ENCODE assay signal across 28 mouse cellular contexts in genomic region chr10:106896351-106896750, GRCm38 (mm10).
A peak's percentile ranks its signal among the peaks of the same experiment; 100 is the strongest.
DNase-seq lines count a peak whose midpoint lies in the region; ATAC-seq and TF ChIP-seq lines count a peak whose summit lies in the region.
"Had no signal": no experiment of that assay in that cellular context is flagged by ENCODE, and none has a peak within 500 bp of the region (broad histone marks: within the 10 kb centered on the region; RNA-seq: fewer than 3 reads in every experiment).

No protein-coding gene starts in this region.

- no peak overlapping the region for H3K27ac ChIP-seq in forebrain, embryonic 11.5 days (ENCODE audit: low read depth, low read length)
- H3K27ac ChIP-seq in forebrain, postnatal 0 days (ENCODE audit: low read depth, low read length): no peak overlapping the region
- H3K27ac ChIP-seq in hindbrain, embryonic 12.5 days: no peak overlapping the region
- no peak overlapping the region for H3K27ac ChIP-seq in hindbrain, embryonic 13.5 days
- H3K27ac ChIP-seq in cerebellum, adult 2 months (ENCODE audit: insufficient read depth, low read length): no peak overlapping the region
- H3K27ac ChIP-seq: heart, embryonic 15.5 days; intestine, embryonic 15.5 days; kidney, postnatal 0 days; limb, embryonic 13.5 days; lung, embryonic 15.5 days; neural tube, embryonic 13.5 days; stomach, postnatal 0 days had no signal

- H3K36me3 ChIP-seq in forebrain, embryonic 11.5 days (ENCODE audit: control insufficient read depth, insufficient read depth, low read length): no peaks in the 10 kb centered on the region
- H3K36me3 ChIP-seq in forebrain, postnatal 0 days (ENCODE audit: insufficient read depth): no peaks in the 10 kb centered on the region
- H3K36me3 ChIP-seq in hindbrain, embryonic 12.5 days: no peaks in the 10 kb centered on the region
- peaks cover 4% of the 10 kb centered on the region; the same call in 1 of the 2 replicates for H3K36me3 ChIP-seq in hindbrain, embryonic 13.5 days
- H3K36me3 ChIP-seq: heart, embryonic 15.5 days; intestine, embryonic 15.5 days; limb, embryonic 13.5 days; lung, embryonic 15.5 days; neural tube, embryonic 13.5 days had no signal

- no peaks in the 10 kb centered on the region for H3K4me1 ChIP-seq in forebrain, embryonic 11.5 days (replicated peaks; ENCODE audit: control insufficient read depth, insufficient read depth, low read length)
- H3K4me1 ChIP-seq in forebrain, postnatal 0 days (ENCODE audit: insufficient read depth): no peaks in the 10 kb centered on the region
- peaks cover 3% of the 10 kb centered on the region; the same call in 1 of the 2 replicates for H3K4me1 ChIP-seq in hindbrain, embryonic 12.5 days
- no peaks in the 10 kb centered on the region for H3K4me1 ChIP-seq in hindbrain, embryonic 13.5 days (replicated peaks)
- no peaks in the 10 kb centered on the region for H3K4me1 ChIP-seq in cerebellum, adult 2 months (ENCODE audit: control insufficient read depth, insufficient read depth, low read length)
- H3K4me1 ChIP-seq: heart, embryonic 15.5 days; intestine, embryonic 15.5 days; limb, embryonic 13.5 days; lung, embryonic 15.5 days; neural tube, embryonic 13.5 days had no signal

- TF ChIP-seq CTCF in forebrain, postnatal 0 days (IDR thresholded peaks at IDR 0.05; ENCODE audit: low read depth): no peak
- no peak for TF ChIP-seq CTCF in cerebellum, adult 2 months (IDR thresholded peaks at IDR 0.05; ENCODE audit: borderline replicate concordance, insufficient read depth, low read depth, low read length)

- no peak overlapping the region for H3K4me3 ChIP-seq in forebrain, embryonic 11.5 days (ENCODE audit: low read depth, low read length)
- no peak overlapping the region for H3K4me3 ChIP-seq in forebrain, postnatal 0 days (ENCODE audit: low read depth, low read length)
- no peak overlapping the region for H3K4me3 ChIP-seq in hindbrain, embryonic 12.5 days
- H3K4me3 ChIP-seq in hindbrain, embryonic 13.5 days: no peak overlapping the region
- no peak overlapping the region for H3K4me3 ChIP-seq in cerebellum, adult 2 months (replicated peaks; ENCODE audit: insufficient read depth, low read depth, low read length)
- H3K4me3 ChIP-seq: heart, embryonic 15.5 days; intestine, embryonic 15.5 days; limb, embryonic 13.5 days; lung, embryonic 15.5 days; myocyte; neural tube, embryonic 13.5 days had no signal

- H3K4me2 ChIP-seq in forebrain, embryonic 11.5 days (ENCODE audit: low read depth, low read length, severe bottlenecking): no peak overlapping the region
- no peak overlapping the region for H3K4me2 ChIP-seq in forebrain, postnatal 0 days (ENCODE audit: low read depth)
- H3K4me2 ChIP-seq in hindbrain, embryonic 12.5 days (replicated peaks): 0 out of 2 replicates have a peak overlapping the region, but pooled peaks have one; percentile 11
- H3K4me2 ChIP-seq in hindbrain, embryonic 13.5 days: no peak overlapping the region
- H3K4me2 ChIP-seq: heart, embryonic 15.5 days; intestine, embryonic 15.5 days; limb, embryonic 13.5 days; liver, embryonic 11.5 days; lung, embryonic 15.5 days; neural tube, embryonic 13.5 days had no signal

- no peak overlapping the region for H3K9ac ChIP-seq in forebrain, embryonic 11.5 days (ENCODE audit: low read length)
- H3K9ac ChIP-seq in forebrain, postnatal 0 days: no peak overlapping the region
- H3K9ac ChIP-seq in hindbrain, embryonic 12.5 days: no peak overlapping the region
- no peak overlapping the region for H3K9ac ChIP-seq in hindbrain, embryonic 13.5 days
- H3K9ac ChIP-seq: heart, embryonic 15.5 days; intestine, embryonic 15.5 days; limb, embryonic 13.5 days; lung, embryonic 15.5 days; neural tube, embryonic 13.5 days had no signal

- whole genome bisulfite sequencing in forebrain, embryonic 11.5 days: 43% methylated on average over 13 of the region's 13 CpGs
- WGBS in forebrain, postnatal 0 days: 48% methylated on average over 13 of the region's 13 CpGs
- 38% methylated on average over 13 of the region's 13 CpGs for WGBS in hindbrain, embryonic 12.5 days
- 34% methylated on average over 13 of the region's 13 CpGs for WGBS in hindbrain, embryonic 13.5 days
- 52% methylated on average over 13 of the region's 13 CpGs for WGBS in cerebellum, adult 2 months

- ATAC-seq in forebrain, embryonic 11.5 days (replicated peaks; ENCODE audit: low FRiP score): peak; percentile 71
- ATAC-seq in forebrain, postnatal 0 days: no peak
- ATAC-seq in hindbrain, embryonic 12.5 days (ENCODE audit: low FRiP score): no peak
- no peak for ATAC-seq in hindbrain, embryonic 13.5 days (ENCODE audit: low FRiP score)
- ATAC-seq: hindbrain, embryonic 16.5 days; intestine, embryonic 15.5 days; midbrain, embryonic 16.5 days had no signal

- DNase-seq in forebrain, embryonic 11.5 days (ENCODE audit: low spot score): peak; percentile 51
- no peak for DNase-seq in forebrain, postnatal 0 days
- peak; percentile 17 for DNase-seq in Muller cell, postnatal 12 days (ENCODE audit: inconsistent ontology term)
- peak; percentile 52 for DNase-seq in embryo, embryonic 11 days
- no peak for DNase-seq in cerebellum, adult 2 months
- DNase-seq in kidney, adult 9 months: no peak
- DNase-seq: adrenal gland, adult 2 months; cerebellum, adult 8-10 months; cerebellum, postnatal 25 days; gastrocnemius, postnatal 14 days; kidney, adult 2 months; kidney, postnatal 4 days; right cerebral cortex, adult 18-20 months; thymus, adult 18-20 months; thymus, postnatal 25 days had no signal

- no peaks in the 10 kb centered on the region for H3K9me3 ChIP-seq in forebrain, embryonic 11.5 days (ENCODE audit: control insufficient read depth, low read length)
- no peaks in the 10 kb centered on the region for H3K9me3 ChIP-seq in forebrain, postnatal 0 days (ENCODE audit: low read length)
- no peaks in the 10 kb centered on the region for H3K9me3 ChIP-seq in hindbrain, embryonic 12.5 days (replicated peaks)
- no peaks in the 10 kb centered on the region for H3K9me3 ChIP-seq in hindbrain, embryonic 13.5 days
- H3K9me3 ChIP-seq: heart, embryonic 15.5 days; intestine, embryonic 15.5 days; limb, embryonic 13.5 days; lung, embryonic 15.5 days; neural tube, embryonic 13.5 days had no signal

- no peak for TF ChIP-seq POLR2A in cerebellum, adult 2 months (IDR thresholded peaks at IDR 0.05; ENCODE audit: borderline replicate concordance, insufficient read depth, low read length)

- H3K27me3 ChIP-seq in forebrain, embryonic 11.5 days (ENCODE audit: control insufficient read depth, insufficient read depth, low read length): no peaks in the 10 kb centered on the region
- H3K27me3 ChIP-seq in forebrain, postnatal 0 days (ENCODE audit: insufficient read depth, low read length): no peaks in the 10 kb centered on the region
- H3K27me3 ChIP-seq in hindbrain, embryonic 12.5 days: no peaks in the 10 kb centered on the region
- no peaks in the 10 kb centered on the region for H3K27me3 ChIP-seq in hindbrain, embryonic 13.5 days
- H3K27me3 ChIP-seq in cerebellum, adult 2 months (ENCODE audit: control insufficient read depth, insufficient read depth, low read length): no peaks in the 10 kb centered on the region
- H3K27me3 ChIP-seq: heart, embryonic 15.5 days; intestine, embryonic 15.5 days; limb, embryonic 13.5 days; lung, embryonic 15.5 days; neural tube, embryonic 13.5 days had no signal

Comparison
In these comparisons a context has a peak if more than half of its experiments do, and no peak if none do; other contexts are left out.
1. DNase-seq: peak in forebrain, embryonic 11.5 days (single experiment), Muller cell, postnatal 12 days (single experiment) and embryo, embryonic 11 days (single experiment); none in forebrain, postnatal 0 days (single experiment), cerebellum, adult 2 months (0 of 2) and kidney, adult 9 months (single experiment).